Mouse (Mus musculus) heart, embryonic 14.5 days (tissue): Measurements from ENCODE around the gene Kcnn4. TPM values are rescaled to one million over a fixed set of nuclear protein-coding genes. Genes with fewer than 3 reads are reported as not detected.

Experiments used
- ATAC-seq: fragments of 200-750 bp; cut with Nextera tagmentation; 2 replicates; pipeline ENCODE4 v1.8.0; 2017; ENCODE audit warnings: low read depth, moderate TSS enrichment; ENCODE audit not compliant: insufficient number of reproducible peaks, insufficient read depth, low FRiP score
- H3K27ac ChIP-seq, 2 experiments: fragments of 200-500 bp in 1 of 2; fragments of 300-500 bp in 1 of 2; sonication (generic) in 1 of 2; replicated peaks in 1 of 2; 2 replicates each; pipeline ENCODE4 v1.5.1; 2012 to 2014; ENCODE audit warnings: low read depth in 2 of 2, low read length in 2 of 2, control low read depth in 1 of 2, mild to moderate bottlenecking in 1 of 2, mixed read lengths in 1 of 2; ENCODE audit not compliant: control insufficient read depth in 1 of 2, insufficient read depth in 1 of 2
- H3K27me3 ChIP-seq: fragments of 300-500 bp; sonication (generic); 2 replicates; pipeline ENCODE4 v1.6.1; 2014; ENCODE audit warnings: mild to moderate bottlenecking, low read length, control low read depth; ENCODE audit not compliant: control insufficient read depth, insufficient read depth
- H3K36me3 ChIP-seq: fragments of 300-500 bp; sonication (generic); 2 replicates; pipeline ENCODE4 v1.6.1; 2014; ENCODE audit warnings: mild to moderate bottlenecking, control low read depth, low read length, mixed read lengths; ENCODE audit not compliant: control insufficient read depth, insufficient read depth
- H3K4me1 ChIP-seq, 2 experiments: fragments of 200-500 bp in 1 of 2; fragments of 300-500 bp in 1 of 2; sonication (generic) in 1 of 2; 2 replicates each; pipeline ENCODE4 v1.6.1; 2012 to 2014; ENCODE audit warnings: low read length in 2 of 2, control low read depth in 1 of 2, mixed read lengths in 1 of 2; ENCODE audit not compliant: control insufficient read depth in 2 of 2, insufficient read depth in 2 of 2
- H3K4me2 ChIP-seq: fragments of 300-500 bp; sonication (generic); 2 replicates; pipeline ENCODE4 v1.6.1; 2014; ENCODE audit warnings: mild to moderate bottlenecking, low read length
- H3K4me3 ChIP-seq, 2 experiments: fragments of 200-500 bp in 1 of 2; fragments of 300-500 bp in 1 of 2; sonication (generic) in 1 of 2; 2 replicates each; pipeline ENCODE4 v1.5.1; 2012 to 2014; ENCODE audit warnings: low read length in 2 of 2, mild to moderate bottlenecking in 2 of 2, control low read depth in 1 of 2, low read depth in 1 of 2, moderate library complexity in 1 of 2; ENCODE audit not compliant: control insufficient read depth in 1 of 2, insufficient read depth in 1 of 2
- H3K9ac ChIP-seq: fragments of 300-500 bp; sonication (generic); 2 replicates; pipeline ENCODE4 v1.6.1; 2014; ENCODE audit warnings: mild to moderate bottlenecking, low read length
- H3K9me3 ChIP-seq: fragments of 300-500 bp; sonication (generic); 2 replicates; pipeline ENCODE4 v1.6.1; 2016; ENCODE audit warnings: low read length, control low read depth; ENCODE audit not compliant: control insufficient read depth
- WGBS: fragments of 180-500 bp; shearing (Covaris S2); extraction: QIAGEN DNeasy Blood & Tissue Kit; methylation state at CpG from one replicate; pipeline ENCODE4 v1.1.7; 2014; 5-methylcytosine and 5-hydroxymethylcytosine counted together
- polyA plus RNA-seq: library from polyadenylated mRNA; unstranded; fragments of >200 nt; fragmentation: Nextera tagmentation; extraction: Ambion mirVana; gene quantifications from 2 replicates; pipeline ENCODE4 v1.2.1, GENCODE M21; 2014

Gene Kcnn4
- polyA plus RNA-seq, 1 experiment from 2014 or later = 1.4 TPM

DNA sequence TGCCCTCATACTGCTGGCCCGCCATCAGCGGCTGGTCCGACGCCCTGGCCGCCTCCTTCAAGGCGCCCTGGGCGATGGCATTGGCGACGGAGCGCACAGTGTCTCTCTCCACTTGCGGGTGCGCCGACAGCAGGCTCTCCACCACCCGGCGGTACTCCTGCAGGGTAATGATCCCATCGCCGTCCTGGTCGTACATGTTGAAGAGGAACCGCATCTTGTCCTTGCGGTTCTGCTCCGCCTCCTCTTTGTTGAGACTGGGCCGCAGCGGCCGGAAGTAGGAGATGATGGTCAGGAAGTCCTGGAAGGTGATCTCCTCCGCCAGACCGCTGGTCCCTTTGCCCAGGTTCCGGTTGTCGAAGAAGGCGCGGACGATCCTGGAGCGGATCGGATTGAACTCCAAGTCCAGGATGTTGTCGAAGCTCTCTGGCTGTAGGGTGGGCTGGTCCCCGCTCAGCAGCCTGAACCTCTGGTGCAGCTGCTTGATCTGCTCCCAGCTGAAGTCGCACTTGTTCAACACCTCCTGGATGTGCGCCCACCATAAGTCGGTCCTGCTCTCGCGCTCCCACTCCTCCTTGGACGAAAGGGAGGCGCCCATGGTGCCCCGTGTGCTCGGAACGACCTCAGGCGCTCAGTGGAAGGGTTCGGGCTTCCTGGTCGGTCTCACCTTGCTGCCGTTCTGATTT lies 36.6 kb upstream of the Kcnn4 start, which contains the start of gene Tescl:
Gene Tescl (minus strand): TSS at position 633 of the 683 bp plus-strand sequence.
- Histone ChIP-seq H3K4me3 (peak within 1 kb of the TSS; percentile 4 to 12; a peak in 1 of 4 replicates), H3K36me3 (no peaks in the 10 kb centered on the region), H3K27me3 (peaks cover 20% of the 10 kb centered on the region), H3K9me3 (no peaks in the 10 kb centered on the region), H3K4me2 (peak within 1 kb of the TSS; percentile 31), H3K27ac (no peak within 1 kb of the TSS), H3K9ac (no peak within 1 kb of the TSS), H3K4me1 (no peaks in the 10 kb centered on the region)
- WGBS = 30% methylated on average over 49 of the region's 49 CpGs
- ATAC-seq = no peak

DNA sequence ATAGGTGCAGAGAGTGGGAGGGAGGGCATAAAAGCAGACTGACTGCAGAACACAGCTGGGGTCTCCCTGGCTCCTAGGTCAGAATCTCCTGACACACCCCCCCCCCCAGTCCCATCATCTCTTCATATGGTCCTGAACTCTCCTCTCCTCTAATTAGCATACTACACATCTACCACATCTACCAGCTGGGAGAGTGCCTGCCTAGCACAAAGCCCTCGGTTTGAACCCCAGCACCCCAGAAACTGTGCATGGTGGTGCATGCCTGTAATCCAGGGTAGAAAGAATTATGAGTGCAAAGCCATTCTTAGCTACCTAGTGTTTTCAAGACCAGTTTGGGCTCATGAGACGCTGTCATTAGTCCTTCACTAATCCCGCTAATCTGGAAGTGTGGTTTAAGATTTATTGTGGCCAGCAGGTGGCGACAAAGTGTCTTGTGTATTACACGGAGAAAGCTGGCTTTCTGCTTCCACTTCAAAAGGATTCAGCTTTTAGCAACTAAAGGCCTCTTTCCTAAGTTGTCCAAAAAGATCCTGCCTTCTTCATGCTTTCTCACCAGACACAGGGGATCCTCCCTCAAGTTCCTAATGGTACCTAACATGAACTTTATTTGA lies 34.3 kb upstream of the Kcnn4 start:
- Histone ChIP-seq H3K9ac (no peak overlapping the region), H3K9me3 (no peaks in the 10 kb centered on the region), H3K27me3 (peaks cover 20% of the 10 kb centered on the region), H3K4me1 (no peaks in the 10 kb centered on the region), H3K4me2 (no peak overlapping the region), H3K4me3 (no peak overlapping the region), H3K27ac (no peak overlapping the region), H3K36me3 (no peaks in the 10 kb centered on the region)
- WGBS = 10% methylated on average over 5 of the region's 5 CpGs
- ATAC-seq = no peak

DNA sequence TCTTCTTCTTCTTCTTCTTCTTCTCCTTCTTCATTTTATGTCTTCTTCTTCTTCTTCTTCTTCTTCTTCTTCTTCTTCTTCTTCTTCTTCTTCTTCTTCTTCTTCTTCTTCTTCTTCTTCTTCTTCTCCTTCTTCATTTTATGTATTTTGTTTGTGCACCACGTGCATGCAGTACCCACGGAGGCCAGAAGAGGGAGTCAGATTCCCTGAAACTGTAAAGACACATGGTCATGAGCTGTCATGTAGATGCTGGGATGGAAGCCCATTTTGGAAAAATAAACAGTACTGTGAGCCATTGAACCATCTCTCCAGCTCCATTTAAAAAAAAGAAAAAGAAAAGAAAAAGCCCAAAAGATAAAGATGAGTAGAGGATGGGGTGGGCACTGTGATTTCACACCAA lies 31.8 kb upstream of the Kcnn4 start:
- 52% methylated on average over 2 of the region's 2 CpGs for WGBS
- Histone ChIP-seq H3K27me3 (peaks cover 14% of the 10 kb centered on the region), H3K4me2 (no peak overlapping the region), H3K27ac (no peak overlapping the region), H3K36me3 (no peaks in the 10 kb centered on the region), H3K4me1 (no peaks in the 10 kb centered on the region), H3K9ac (no peak overlapping the region), H3K4me3 (no peak overlapping the region), H3K9me3 (no peaks in the 10 kb centered on the region)
- ATAC-seq = no peak

GRCm38 (mm10) chr7:24343701-24344272 lies 26.3 kb upstream of the Kcnn4 start:
- WGBS = 62% methylated on average over 7 of the region's 7 CpGs
- no peak overlapping the region for H3K9ac ChIP-seq

GRCm38 (mm10) chr7:24346444-24346843 lies 23.6 kb upstream of the Kcnn4 start:
- Histone ChIP-seq H3K9me3 (no peaks in the 10 kb centered on the region), H3K27ac (no peak overlapping the region), H3K27me3 (no peaks in the 10 kb centered on the region), H3K4me2 (no peak overlapping the region), H3K36me3 (no peaks in the 10 kb centered on the region), H3K4me1 (no peaks in the 10 kb centered on the region), H3K9ac (no peak overlapping the region), H3K4me3 (no peak overlapping the region)
- 59% methylated on average over 5 of the region's 5 CpGs for WGBS
- ATAC-seq = no peak

More at GRCm38 (mm10) chr7:24343701-24344272, 26.3 kb upstream of the Kcnn4 start:
- Histone ChIP-seq H3K9me3 (no peaks in the 10 kb centered on the region), H3K4me3 (no peak overlapping the region), H3K4me2 (no peak overlapping the region), H3K4me1 (no peaks in the 10 kb centered on the region), H3K36me3 (no peaks in the 10 kb centered on the region), H3K27me3 (no peaks in the 10 kb centered on the region), H3K27ac (no peak overlapping the region)
- no peak for ATAC-seq

- WGBS = 40% methylated on average over 6 of the region's 6 CpGs
- Histone ChIP-seq H3K4me2 (no peak within 1 kb of the TSS), H3K9ac (no peak within 1 kb of the TSS), H3K36me3 (no peaks in the 10 kb centered on the region), H3K27ac (no peak within 1 kb of the TSS), H3K9me3 (0 out of 2 replicates have a peak, but pooled peaks cover 2% of the 10 kb centered on the region), H3K27me3 (no peaks in the 10 kb centered on the region), H3K4me1 (no peaks in the 10 kb centered on the region), H3K4me3 (no peak within 1 kb of the TSS)
- ATAC-seq = no peak
Observed at GRCm38 (mm10) chr7:24348896-24349295, 21.2 kb upstream of the Kcnn4 start, which contains the start of gene Lypd5. Gene Lypd5 (plus strand): TSS chr7:24349196.

- no peak for ATAC-seq
- no peaks in the 10 kb centered on the region for H3K4me1 ChIP-seq
- WGBS = 72% methylated on average over 6 of the region's 6 CpGs
Observed at GRCm38 (mm10) chr7:24355646-24356045, 14.4 kb upstream of the Kcnn4 start.

More at GRCm38 (mm10) chr7:24355646-24356045, 14.4 kb upstream of the Kcnn4 start:
- no peaks in the 10 kb centered on the region for H3K27me3 ChIP-seq
- no peak overlapping the region for H3K4me2 ChIP-seq
- H3K4me3 ChIP-seq = no peak overlapping the region
- H3K9ac ChIP-seq = no peak overlapping the region
- no peak overlapping the region for H3K27ac ChIP-seq
- H3K9me3 ChIP-seq = 0 out of 2 replicates have a peak, but pooled peaks cover 2% of the 10 kb centered on the region
- no peaks in the 10 kb centered on the region for H3K36me3 ChIP-seq
